Mouse (Mus musculus) liver, postnatal 0 days (tissue): Measurements from ENCODE around the gene Defb30.

ENCODE experiments used
- CTCF ChIP-seq: sonication (generic); IDR thresholded peaks from 2 replicates; pipeline ENCODE4 v1.5.1; 2016; ENCODE audit warnings: antibody characterized with exemption, low read depth
- EP300 ChIP-seq: IDR thresholded peaks from 2 replicates; pipeline ENCODE4 v1.6.1; 2016; ENCODE audit warnings: antibody characterized with exemption, low read depth, mild to moderate bottlenecking

DNA sequence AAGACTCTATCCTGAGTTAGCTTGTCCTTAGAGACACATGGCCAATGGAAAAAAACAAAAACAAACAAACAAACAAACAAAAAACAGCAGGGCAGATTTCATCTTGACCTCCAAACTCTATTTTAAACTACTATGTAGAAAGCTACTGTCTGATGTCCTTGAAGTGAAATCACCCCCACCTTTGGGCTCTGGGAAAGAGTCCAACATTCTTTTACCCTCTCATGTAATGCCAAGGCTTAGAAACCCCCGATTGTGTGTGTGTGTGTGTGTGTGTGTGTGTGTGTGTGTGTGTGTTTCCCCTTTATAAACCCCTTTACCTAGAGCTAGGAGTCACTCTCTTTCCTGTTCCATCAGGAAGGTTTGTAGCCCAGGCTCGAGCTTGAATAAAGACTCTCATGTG, 47.2 kb downstream of the Defb30 start:
- no peak for TF ChIP-seq CTCF
- no peak for TF ChIP-seq EP300
